Mouse (Mus musculus) hindbrain, embryonic 16.5 days (tissue): ENCODE data around the gene C1qtnf4. TPM values are rescaled to one million over a fixed set of nuclear protein-coding genes. Genes with fewer than 3 reads are reported as not detected.

Source experiments
- ATAC-seq: fragments of 200-750 bp; cut with Nextera tagmentation; 2 replicates; pipeline ENCODE4 v1.8.0; 2017; ENCODE audit warnings: moderate TSS enrichment, moderate library complexity
- H3K27ac ChIP-seq: fragments of 300-500 bp; sonication (generic); 2 replicates; pipeline ENCODE4 v1.5.1; 2014; ENCODE audit warnings: low read depth, mild to moderate bottlenecking, control low read depth, low read length, moderate library complexity
- H3K27me3 ChIP-seq: fragments of 300-500 bp; sonication (generic); replicated peaks from 2 replicates; pipeline ENCODE4 v1.6.1; 2014; ENCODE audit warnings: low read length; ENCODE audit not compliant: control insufficient read depth, insufficient read depth
- H3K36me3 ChIP-seq: fragments of 300-500 bp; sonication (generic); 2 replicates; pipeline ENCODE4 v1.6.1; 2014; ENCODE audit warnings: mild to moderate bottlenecking, low read length, moderate library complexity, mixed read lengths; ENCODE audit not compliant: control insufficient read depth, insufficient read depth
- H3K4me1 ChIP-seq: fragments of 300-500 bp; sonication (generic); 2 replicates; pipeline ENCODE4 v1.6.1; 2014; ENCODE audit warnings: low read depth, low read length; ENCODE audit not compliant: control insufficient read depth, insufficient read depth
- H3K4me2 ChIP-seq: fragments of 300-500 bp; sonication (generic); 2 replicates; pipeline ENCODE4 v1.6.1; 2014; ENCODE audit warnings: mild to moderate bottlenecking, low read length, control low read depth, moderate library complexity
- H3K4me3 ChIP-seq: fragments of 300-500 bp; sonication (generic); 2 replicates; pipeline ENCODE4 v1.5.1; 2014; ENCODE audit warnings: mild to moderate bottlenecking, low read length, control low read depth, moderate library complexity
- H3K9ac ChIP-seq: fragments of 300-500 bp; sonication (generic); 2 replicates; pipeline ENCODE4 v1.6.1; 2014; ENCODE audit warnings: low read depth, mild to moderate bottlenecking, control low read depth, low read length, moderate library complexity
- H3K9me3 ChIP-seq: fragments of 300-500 bp; sonication (generic); 2 replicates; pipeline ENCODE4 v1.6.1; 2014; ENCODE audit warnings: mild to moderate bottlenecking, low read length, moderate library complexity; ENCODE audit not compliant: control insufficient read depth
- WGBS: fragments of 180-500 bp; shearing (Covaris S2); extraction: QIAGEN DNeasy Blood & Tissue Kit; methylation state at CpG from one replicate; pipeline ENCODE4 v1.1.7; 2014; 5-methylcytosine and 5-hydroxymethylcytosine counted together
- polyA plus RNA-seq: library from polyadenylated mRNA; unstranded; fragments of >200 nt; fragmentation: Nextera tagmentation; extraction: Ambion mirVana; gene quantifications from 2 replicates; pipeline ENCODE4 v1.2.1, GENCODE M21; 2015

Gene C1qtnf4
- polyA plus RNA-seq, 1 experiment from 2014 or later: 19.8 TPM

- Histone ChIP-seq H3K4me3 (peak overlapping the region; percentile 94), H3K4me2 (peak overlapping the region; percentile 74), H3K27me3 (no peaks in the 10 kb centered on the region), H3K9me3 (no peaks in the 10 kb centered on the region), H3K36me3 (peaks cover 19% of the 10 kb centered on the region), H3K27ac (no peak overlapping the region; the same call in 1 of the 2 replicates), H3K9ac (no peak overlapping the region), H3K4me1 (peaks cover 19% of the 10 kb centered on the region)
- 87% methylated on average over 5 of the region's 5 CpGs for WGBS
- no peak for ATAC-seq
These were observed 37.3 kb upstream of the C1qtnf4 start for GRCm38 (mm10) chr2:90848331-90848730.

- Histone ChIP-seq H3K4me1 (peaks cover 19% of the 10 kb centered on the region), H3K9ac (no peak overlapping the region), H3K4me2 (no peak overlapping the region), H3K9me3 (no peaks in the 10 kb centered on the region), H3K27ac (no peak overlapping the region), H3K4me3 (no peak overlapping the region), H3K36me3 (peaks cover 28% of the 10 kb centered on the region), H3K27me3 (no peaks in the 10 kb centered on the region)
- WGBS: 86% methylated on average over 1 of the region's 1 CpGs
- ATAC-seq: no peak
These were observed 35.3 kb upstream of the C1qtnf4 start for GRCm38 (mm10) chr2:90850401-90850800.

DNA sequence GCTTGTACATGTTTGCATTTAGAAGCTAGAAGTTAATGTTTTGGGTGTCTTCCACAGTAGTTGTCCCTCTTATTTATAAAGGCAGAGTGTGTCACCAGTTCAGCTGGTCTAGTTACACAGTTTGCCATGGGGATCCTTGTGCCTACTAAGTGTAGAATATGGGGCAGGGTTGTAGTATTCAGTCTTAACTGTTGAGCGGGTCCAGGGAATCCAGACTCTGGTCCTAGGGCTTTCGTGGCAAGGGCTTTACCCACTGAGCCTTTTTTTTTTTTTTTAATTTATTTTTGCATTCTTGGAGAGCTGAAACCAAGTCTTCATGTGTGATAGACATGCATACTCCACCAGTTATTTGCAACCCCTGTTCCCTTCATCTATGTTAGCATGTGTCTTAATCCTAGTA lies 24.2 kb upstream of the C1qtnf4 start:
- H3K27ac ChIP-seq: no peak overlapping the region
- no peak overlapping the region for H3K9ac ChIP-seq
- 95% methylated on average over 2 of the region's 2 CpGs for WGBS
- no peak overlapping the region for H3K4me2 ChIP-seq
- no peaks in the 10 kb centered on the region for H3K4me1 ChIP-seq
- no peak overlapping the region for H3K4me3 ChIP-seq
- peaks cover 33% of the 10 kb centered on the region for H3K36me3 ChIP-seq
- no peaks in the 10 kb centered on the region for H3K9me3 ChIP-seq
- H3K27me3 ChIP-seq: no peaks in the 10 kb centered on the region
- ATAC-seq: no peak

DNA sequence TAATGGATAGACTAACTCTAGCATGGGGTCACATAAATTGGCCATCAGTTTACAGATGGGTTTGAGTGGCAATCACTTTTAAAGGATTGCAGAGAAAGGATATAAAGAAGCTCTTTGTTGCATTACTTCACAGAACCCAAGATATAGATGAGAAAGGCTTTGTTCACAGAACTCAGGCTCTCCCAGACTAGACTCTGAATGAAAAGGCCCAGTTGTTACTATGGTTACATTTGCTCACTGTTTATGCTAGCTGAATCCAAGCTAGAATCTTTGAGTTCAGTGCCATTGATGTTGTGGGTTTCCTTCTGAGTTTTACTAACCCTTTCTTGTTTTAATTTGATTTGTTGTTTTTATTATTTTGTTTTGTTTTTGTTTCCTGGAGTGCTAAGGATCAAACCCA lies 21.5 kb upstream of the C1qtnf4 start:
- ATAC-seq: no peak
- H3K4me2 ChIP-seq: no peak overlapping the region
- no peaks in the 10 kb centered on the region for H3K9me3 ChIP-seq
- H3K27me3 ChIP-seq: no peaks in the 10 kb centered on the region
- H3K9ac ChIP-seq: no peak overlapping the region
- no peaks in the 10 kb centered on the region for H3K4me1 ChIP-seq
- H3K4me3 ChIP-seq: no peak overlapping the region
- H3K27ac ChIP-seq: peak overlapping the region; percentile 34; the same call in 1 of the 2 replicates
- H3K36me3 ChIP-seq: peaks cover 34% of the 10 kb centered on the region

- no peak overlapping the region for H3K4me3 ChIP-seq
- H3K27ac ChIP-seq: no peak overlapping the region
- no peaks in the 10 kb centered on the region for H3K4me1 ChIP-seq
- no peak overlapping the region for H3K4me2 ChIP-seq
- no peaks in the 10 kb centered on the region for H3K9me3 ChIP-seq
- no peak overlapping the region for H3K9ac ChIP-seq
- WGBS: 16% methylated on average over 3 of the region's 3 CpGs
- peak; percentile 91 for ATAC-seq
- peaks cover 24% of the 10 kb centered on the region for H3K36me3 ChIP-seq
- no peaks in the 10 kb centered on the region for H3K27me3 ChIP-seq
These were observed 19.1 kb upstream of the C1qtnf4 start for GRCm38 (mm10) chr2:90866524-90866923.

GRCm38 (mm10) chr2:90870136-90870601 lies 15.5 kb upstream of the C1qtnf4 start:
- no peaks in the 10 kb centered on the region for H3K9me3 ChIP-seq
- no peak for ATAC-seq
- 55% methylated on average over 4 of the region's 4 CpGs for WGBS
- no peak overlapping the region for H3K4me3 ChIP-seq
- H3K4me1 ChIP-seq: no peaks in the 10 kb centered on the region
- H3K27me3 ChIP-seq: no peaks in the 10 kb centered on the region
- no peak overlapping the region for H3K4me2 ChIP-seq
- no peak overlapping the region for H3K9ac ChIP-seq
- H3K36me3 ChIP-seq: peaks cover 11% of the 10 kb centered on the region
- 0 out of 2 replicates have a peak overlapping the region, but pooled peaks have one; percentile 25 for H3K27ac ChIP-seq

- no peaks in the 10 kb centered on the region for H3K9me3 ChIP-seq
- 0 out of 2 replicates have a peak, but pooled peaks cover 3% of the 10 kb centered on the region for H3K36me3 ChIP-seq
- H3K4me2 ChIP-seq: no peak overlapping the region
- H3K27ac ChIP-seq: no peak overlapping the region
- no peak overlapping the region for H3K9ac ChIP-seq
- no peak overlapping the region for H3K4me3 ChIP-seq
- no peaks in the 10 kb centered on the region for H3K27me3 ChIP-seq
- 58% methylated on average over 8 of the region's 8 CpGs for WGBS
- H3K4me1 ChIP-seq: no peaks in the 10 kb centered on the region
- no peak for ATAC-seq
These were observed 14.3 kb upstream of the C1qtnf4 start for GRCm38 (mm10) chr2:90871180-90871961.

GRCm38 (mm10) chr2:90874025-90874424 lies 11.6 kb upstream of the C1qtnf4 start:
- WGBS: 88% methylated on average over 1 of the region's 1 CpGs
- no peak for ATAC-seq
- no peak overlapping the region for H3K27ac ChIP-seq
- H3K9ac ChIP-seq: no peak overlapping the region
- no peak overlapping the region for H3K4me2 ChIP-seq
- no peaks in the 10 kb centered on the region for H3K27me3 ChIP-seq
- no peaks in the 10 kb centered on the region for H3K4me1 ChIP-seq
- no peaks in the 10 kb centered on the region for H3K36me3 ChIP-seq
- H3K4me3 ChIP-seq: no peak overlapping the region
- H3K9me3 ChIP-seq: no peaks in the 10 kb centered on the region

GRCm38 (mm10) chr2:90875239-90875638 lies 10.4 kb upstream of the C1qtnf4 start:
- H3K27me3 ChIP-seq: no peaks in the 10 kb centered on the region
- H3K4me3 ChIP-seq: no peak overlapping the region
- no peaks in the 10 kb centered on the region for H3K36me3 ChIP-seq
- no peak overlapping the region for H3K4me2 ChIP-seq
- WGBS: 67% methylated on average over 2 of the region's 2 CpGs
- ATAC-seq: no peak
- H3K27ac ChIP-seq: no peak overlapping the region
- peaks cover 3% of the 10 kb centered on the region; the same call in 1 of the 2 replicates for H3K4me1 ChIP-seq
- H3K9me3 ChIP-seq: no peaks in the 10 kb centered on the region
- H3K9ac ChIP-seq: no peak overlapping the region
